Mouse (Mus musculus) cerebellum, adult 2 months (tissue): ENCODE measurements at regions not wholly inside any gene's neighbourhood (a gene's known extent, or its start where the extent isn't known, plus 50 kb on each side); places are given as distances from the start of the nearest gene placed in this dataset.
A peak's percentile ranks its signal among the peaks of the same experiment; 100 is the strongest.

Experiments
- DNase-seq, 2 experiments: peaks; one replicate each; pipeline ENCODE4 v3.0.0; 2021
- H3K27ac ChIP-seq: fragments of 200-500 bp; 2 replicates; pipeline ENCODE4 v1.5.1; 2012; ENCODE audit warnings: low read length, control low read depth, inconsistent platforms; ENCODE audit not compliant: insufficient read depth
- H3K27me3 ChIP-seq: fragments of 200-500 bp; 2 replicates; pipeline ENCODE4 v1.6.1; 2012; ENCODE audit warnings: inconsistent platforms, mild to moderate bottlenecking, low read length, moderate library complexity; ENCODE audit not compliant: control insufficient read depth, insufficient read depth
- H3K4me1 ChIP-seq: fragments of 200-500 bp; 2 replicates; pipeline ENCODE4 v1.6.1; 2011; ENCODE audit warnings: low read length; ENCODE audit not compliant: control insufficient read depth, insufficient read depth
- H3K4me3 ChIP-seq: fragments of 200-500 bp; replicated peaks from 2 replicates; pipeline ENCODE3; 2011; ENCODE audit warnings: mild to moderate bottlenecking, low read depth, low read length, control low read depth; ENCODE audit not compliant: insufficient read depth
- CTCF ChIP-seq: fragments of 200-500 bp; IDR thresholded peaks from 2 replicates; pipeline ENCODE4 v1.5.1; 2011; ENCODE audit warnings: low read depth, mild to moderate bottlenecking, control low read depth, low read length, moderate library complexity, borderline replicate concordance; ENCODE audit not compliant: insufficient read depth
- POLR2A ChIP-seq: fragments of 200-500 bp; IDR thresholded peaks from 2 replicates; pipeline ENCODE4 v1.6.1; 2011; ENCODE audit warnings: low read length, control low read depth, borderline replicate concordance; ENCODE audit not compliant: insufficient read depth
- WGBS: fragments of 180-500 bp; shearing (Covaris S2); methylation state at CpG from one replicate; pipeline ENCODE4 v1.1.7; 2018; 5-methylcytosine and 5-hydroxymethylcytosine counted together

- Histone ChIP-seq H3K4me3 (no peak overlapping the region), H3K27ac (no peak overlapping the region), H3K4me1 (peaks cover 5% of the 10 kb centered on the region; the same call in 1 of the 2 replicates), H3K27me3 (no peaks in the 10 kb centered on the region)
- 93% methylated on average over 14 of the region's 14 CpGs for WGBS
- TF ChIP-seq CTCF, result no peak
- no peak for TF ChIP-seq POLR2A
- DNase-seq, result no peak
These were observed 264.6 kb upstream of the Cnr1 start for GRCm38 (mm10) chr4:33659766-33660165.

GRCm38 (mm10) chr4:33660553-33660952 lies 263.8 kb upstream of the Cnr1 start:
- Histone ChIP-seq H3K4me1 (peaks cover 5% of the 10 kb centered on the region; the same call in 1 of the 2 replicates), H3K4me3 (no peak overlapping the region), H3K27ac (no peak overlapping the region), H3K27me3 (no peaks in the 10 kb centered on the region)
- DNase-seq, result no peak
- TF ChIP-seq CTCF (no peak), POLR2A (no peak)
- 88% methylated on average over 5 of the region's 5 CpGs for WGBS

GRCm38 (mm10) chr4:33661862-33662261 lies 262.5 kb upstream of the Cnr1 start:
- no peak for DNase-seq
- Histone ChIP-seq H3K27ac (no peak overlapping the region), H3K27me3 (no peaks in the 10 kb centered on the region), H3K4me1 (peaks cover 5% of the 10 kb centered on the region; the same call in 1 of the 2 replicates), H3K4me3 (no peak overlapping the region)
- 97% methylated on average over 3 of the region's 3 CpGs for WGBS
- no peak for TF ChIP-seq POLR2A
- TF ChIP-seq CTCF, result no peak

GRCm38 (mm10) chr4:33662965-33663364 lies 261.4 kb upstream of the Cnr1 start:
- DNase-seq, result no peak
- 72% methylated on average over 11 of the region's 11 CpGs for WGBS

GRCm38 (mm10) chr4:33663616-33664473 lies 260.5 kb upstream of the Cnr1 start:
- no peak for TF ChIP-seq CTCF
- no peak for TF ChIP-seq POLR2A
- no peak overlapping the region for H3K27ac ChIP-seq
- WGBS, result 59% methylated on average over 11 of the region's 11 CpGs
- H3K4me3 ChIP-seq, result no peak overlapping the region
- peaks cover 5% of the 10 kb centered on the region for H3K4me1 ChIP-seq
- no peaks in the 10 kb centered on the region for H3K27me3 ChIP-seq
- no peak for DNase-seq

More at GRCm38 (mm10) chr4:33662965-33663364, 261.4 kb upstream of the Cnr1 start:
- Histone ChIP-seq H3K27me3 (no peaks in the 10 kb centered on the region), H3K27ac (no peak overlapping the region), H3K4me3 (no peak overlapping the region), H3K4me1 (peaks cover 5% of the 10 kb centered on the region; the same call in 1 of the 2 replicates)
- TF ChIP-seq POLR2A, result no peak
- no peak for TF ChIP-seq CTCF

GRCm38 (mm10) chr4:33664474-33664822 lies 259.9 kb upstream of the Cnr1 start:
- TF ChIP-seq POLR2A, result no peak
- no peak for TF ChIP-seq CTCF
- peaks cover 5% of the 10 kb centered on the region for H3K4me1 ChIP-seq
- no peak overlapping the region for H3K27ac ChIP-seq
- no peaks in the 10 kb centered on the region for H3K27me3 ChIP-seq
- 64% methylated on average over 5 of the region's 5 CpGs for WGBS
- H3K4me3 ChIP-seq, result no peak overlapping the region
- no peak for DNase-seq

- H3K27me3 ChIP-seq, result no peaks in the 10 kb centered on the region
- H3K4me3 ChIP-seq, result no peak overlapping the region
- H3K4me1 ChIP-seq, result peaks cover 5% of the 10 kb centered on the region
- WGBS, result 85% methylated on average over 14 of the region's 14 CpGs
- no peak for TF ChIP-seq CTCF
- TF ChIP-seq POLR2A, result no peak
- no peak overlapping the region for H3K27ac ChIP-seq
- DNase-seq, result no peak
These were observed 259.0 kb upstream of the Cnr1 start for GRCm38 (mm10) chr4:33665250-33665873.

- peak in 1 of 2 experiments; percentile 66 for DNase-seq
- Histone ChIP-seq H3K4me1 (peaks cover 5% of the 10 kb centered on the region), H3K27ac (no peak overlapping the region), H3K27me3 (no peaks in the 10 kb centered on the region), H3K4me3 (no peak overlapping the region)
- TF ChIP-seq CTCF (no peak), POLR2A (no peak)
- WGBS, result 12% methylated on average over 3 of the region's 3 CpGs
These were observed 256.0 kb upstream of the Cnr1 start for GRCm38 (mm10) chr4:33668431-33668830.
